ENCODE assay signal across 10 mouse cellular contexts in the genomic region with DNA sequence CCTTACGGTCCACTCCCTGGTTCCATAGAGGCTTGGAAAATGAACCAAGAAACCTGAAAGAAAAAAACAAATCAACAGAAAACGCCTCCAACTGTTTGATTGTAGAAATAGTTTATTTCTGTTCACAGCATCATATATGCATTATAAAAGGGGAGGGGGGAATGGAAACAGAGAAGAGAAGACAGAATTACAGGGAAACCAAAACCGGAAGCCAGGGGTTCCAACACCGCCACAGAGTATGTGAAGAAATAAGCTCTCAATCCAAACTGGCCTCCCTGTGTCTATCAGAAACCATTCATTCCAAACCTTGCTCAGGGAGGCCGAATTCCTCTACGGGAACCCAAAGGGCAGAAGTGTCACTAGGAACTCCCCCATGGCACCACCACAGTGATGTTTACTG. TPM values are rescaled to one million over a fixed set of nuclear protein-coding genes. Genes with fewer than 3 reads are reported as not detected.
A peak's percentile ranks its signal among the peaks of the same experiment; 100 is the strongest.
DNase-seq lines count a peak whose midpoint lies in the region; ATAC-seq and TF ChIP-seq lines count a peak whose summit lies in the region.
"Had no signal": no experiment of that assay in that cellular context is flagged by ENCODE, and none has a peak within 500 bp of the region (broad histone marks: within the 10 kb centered on the region; RNA-seq: fewer than 3 reads in every experiment).

No protein-coding gene starts in this region.

- H3K4me3 ChIP-seq in kidney, embryonic 16.5 days (ENCODE audit: low read length), result peak overlapping the region; percentile 82
- H3K4me3 ChIP-seq in embryonic facial prominence, embryonic 10.5 days, result peak overlapping the region; percentile 85
- peak overlapping the region; percentile 97 for H3K4me3 ChIP-seq in forebrain, postnatal 0 days (ENCODE audit: low read depth, low read length)
- peak overlapping the region; percentile 82 for H3K4me3 ChIP-seq in midbrain, postnatal 0 days (ENCODE audit: low read depth, low read length)

- no peaks in the 10 kb centered on the region for H3K27me3 ChIP-seq in kidney, embryonic 16.5 days (ENCODE audit: insufficient read depth, low read length)
- H3K27me3 ChIP-seq in embryonic facial prominence, embryonic 10.5 days (replicated peaks; ENCODE audit: low read depth, poor library complexity, severe bottlenecking), result peaks cover 8% of the 10 kb centered on the region
- no peaks in the 10 kb centered on the region for H3K27me3 ChIP-seq in forebrain, postnatal 0 days (ENCODE audit: insufficient read depth, low read length)
- no peaks in the 10 kb centered on the region for H3K27me3 ChIP-seq in midbrain, postnatal 0 days (ENCODE audit: insufficient read depth, low read length)
- H3K27me3 ChIP-seq: embryonic facial prominence, embryonic 15.5 days had no signal

- no peaks in the 10 kb centered on the region for H3K9me3 ChIP-seq in kidney, embryonic 16.5 days (ENCODE audit: low read length)
- H3K9me3 ChIP-seq in embryonic facial prominence, embryonic 10.5 days, result no peaks in the 10 kb centered on the region
- H3K9me3 ChIP-seq in forebrain, postnatal 0 days (ENCODE audit: low read length), result no peaks in the 10 kb centered on the region
- no peaks in the 10 kb centered on the region for H3K9me3 ChIP-seq in midbrain, postnatal 0 days (ENCODE audit: low read length)
- H3K9me3 ChIP-seq: embryonic facial prominence, embryonic 15.5 days had no signal

- peaks cover 9% of the 10 kb centered on the region; the same call in 1 of the 2 replicates for H3K36me3 ChIP-seq in kidney, embryonic 16.5 days (ENCODE audit: insufficient read depth, low read length)
- H3K36me3 ChIP-seq in embryonic facial prominence, embryonic 10.5 days (replicated peaks), result peaks cover 21% of the 10 kb centered on the region
- H3K36me3 ChIP-seq in forebrain, postnatal 0 days (ENCODE audit: insufficient read depth), result peaks cover 24% of the 10 kb centered on the region
- peaks cover 5% of the 10 kb centered on the region; the same call in 1 of the 2 replicates for H3K36me3 ChIP-seq in midbrain, postnatal 0 days (ENCODE audit: insufficient read depth, low read length)
- H3K36me3 ChIP-seq: embryonic facial prominence, embryonic 15.5 days had no signal

- no peak for ATAC-seq in kidney, embryonic 16.5 days (ENCODE audit: low FRiP score, low TSS enrichment)
- ATAC-seq in forebrain, postnatal 0 days, result no peak
- no peak for ATAC-seq in midbrain, postnatal 0 days (ENCODE audit: low FRiP score)

- peak overlapping the region; percentile 79 for H3K4me2 ChIP-seq in kidney, embryonic 16.5 days (replicated peaks; ENCODE audit: low read depth, low read length)
- H3K4me2 ChIP-seq in forebrain, postnatal 0 days (ENCODE audit: low read depth), result peak overlapping the region; percentile 85
- H3K4me2 ChIP-seq in midbrain, postnatal 0 days (ENCODE audit: low read depth, low read length, poor library complexity, severe bottlenecking), result peak overlapping the region; percentile 84

- intact Hi-C loops in gastrocnemius, postnatal 36 days (cut with DNase I), result loop anchor here (2.0 kb wide), 1 partner anchor 239 kb away; no protein-coding TSS in a partner anchor

- no peak for DNase-seq in kidney, postnatal 10 days
- no peak for DNase-seq in embryonic facial prominence, embryonic 10.5 days (ENCODE audit: low spot score)
- DNase-seq in forebrain, postnatal 0 days, result no peak
- no peak for DNase-seq in midbrain, postnatal 0 days (ENCODE audit: low spot score)
- no peak for DNase-seq in gastrocnemius, postnatal 36 days
- no peak for DNase-seq in urinary bladder, postnatal 14 days (ENCODE audit: low spot score)
- DNase-seq in thymus, postnatal 36 days, result no peak
- DNase-seq: heart, postnatal 36 days had no signal

- H3K9ac ChIP-seq in kidney, embryonic 16.5 days (replicated peaks; ENCODE audit: low read length), result peak overlapping the region; percentile 59
- peak overlapping the region; percentile 99; the same call in 1 of the 2 replicates for H3K9ac ChIP-seq in forebrain, postnatal 0 days
- H3K9ac ChIP-seq in midbrain, postnatal 0 days (replicated peaks; ENCODE audit: low read length, poor library complexity, severe bottlenecking), result peak overlapping the region; percentile 52
- H3K9ac ChIP-seq: embryonic facial prominence, embryonic 15.5 days had no signal

- H3K4me1 ChIP-seq in kidney, embryonic 16.5 days (ENCODE audit: insufficient read depth, low read length), result peaks cover 17% of the 10 kb centered on the region
- H3K4me1 ChIP-seq in embryonic facial prominence, embryonic 10.5 days, result peaks cover 33% of the 10 kb centered on the region
- peaks cover 16% of the 10 kb centered on the region for H3K4me1 ChIP-seq in forebrain, postnatal 0 days (ENCODE audit: insufficient read depth)
- H3K4me1 ChIP-seq in midbrain, postnatal 0 days (ENCODE audit: insufficient read depth, low read length), result peaks cover 8% of the 10 kb centered on the region; the same call in 1 of the 2 replicates

- no peak overlapping the region for H3K27ac ChIP-seq in kidney, embryonic 16.5 days (ENCODE audit: low read length)
- no peak overlapping the region for H3K27ac ChIP-seq in embryonic facial prominence, embryonic 10.5 days (replicated peaks)
- no peak overlapping the region for H3K27ac ChIP-seq in forebrain, postnatal 0 days (ENCODE audit: low read depth, low read length)
- H3K27ac ChIP-seq in midbrain, postnatal 0 days (ENCODE audit: low read depth, low read length), result no peak overlapping the region
- H3K27ac ChIP-seq: embryonic facial prominence, embryonic 15.5 days had no signal

- no peak for TF ChIP-seq CTCF in forebrain, postnatal 0 days (IDR thresholded peaks at IDR 0.05; ENCODE audit: low read depth)
- TF ChIP-seq CTCF in midbrain, postnatal 0 days (IDR thresholded peaks at IDR 0.05), result no peak

- WGBS in kidney, embryonic 16.5 days, result 72% methylated on average over 6 of the region's 6 CpGs
- 91% methylated on average over 6 of the region's 6 CpGs for WGBS in embryonic facial prominence, embryonic 10.5 days
- WGBS in forebrain, postnatal 0 days, result 76% methylated on average over 6 of the region's 6 CpGs
- 76% methylated on average over 6 of the region's 6 CpGs for WGBS in midbrain, postnatal 0 days

RNA-seq across cellular contexts. Expression of a gene that starts 3.9 kb away (rescaled TPM):
- polyA plus RNA-seq in kidney, embryonic 16.5 days (2015; fragmentation: Nextera tagmentation; extraction: Ambion mirVana), result 24.2 and 24.7 TPM in 2 replicates
- 14.8 and 15.4 TPM in 2 replicates for polyA plus RNA-seq in embryonic facial prominence, embryonic 10.5 days (2016; fragmentation: Nextera tagmentation; extraction: Ambion mirVana)
- 95.6 and 106 TPM in 2 replicates for total RNA-seq in forebrain, postnatal 0 days (2014; rRNA removed)
- 30.2 and 40.2 TPM in 2 replicates for polyA plus RNA-seq in forebrain, postnatal 0 days (2015; fragmentation: Nextera tagmentation; extraction: Ambion mirVana)
- 101 and 115 TPM in 2 replicates for total RNA-seq in midbrain, postnatal 0 days (2014; rRNA removed)
- polyA plus RNA-seq in midbrain, postnatal 0 days (2015; fragmentation: Nextera tagmentation; extraction: Ambion mirVana), result 44.4 and 47.4 TPM in 2 replicates
- total RNA-seq in gastrocnemius, postnatal 36 days (2021), result 1 to 10 TPM in 1 of 2 experiments, under 1 TPM in 1; 0.96 to 1.2 TPM
